Mouse (Mus musculus) erythroblast, embryonic 14.5 days (primary cell): ENCODE results near the gene Dlg2. TPM values are rescaled to one million over a fixed set of nuclear protein-coding genes. Genes with fewer than 3 reads are reported as not detected.

ENCODE experiments used
- H3K27me3 ChIP-seq: 2 replicates; pipeline ENCODE4 v1.6.1; 2012; ENCODE audit warnings: inconsistent platforms; ENCODE audit not compliant: control insufficient read depth
- H3K36me3 ChIP-seq: 2 replicates; pipeline ENCODE4 v1.6.1; 2012; ENCODE audit warnings: mild to moderate bottlenecking, inconsistent platforms; ENCODE audit not compliant: control insufficient read depth
- H3K4me1 ChIP-seq: 2 replicates; pipeline ENCODE4 v1.6.1; 2012; ENCODE audit warnings: inconsistent platforms; ENCODE audit not compliant: control insufficient read depth
- H3K4me3 ChIP-seq: replicated peaks from 2 replicates; pipeline ENCODE3; 2012; ENCODE audit warnings: moderate library complexity, mild to moderate bottlenecking, inconsistent platforms
- H3K9me3 ChIP-seq: 2 replicates; pipeline ENCODE4 v1.6.1; 2012; ENCODE audit warnings: low read length, inconsistent platforms, mixed read lengths; ENCODE audit not compliant: control insufficient read depth
- GATA1 ChIP-seq: IDR thresholded peaks from 2 replicates; pipeline ENCODE4 v1.6.1; 2012; ENCODE audit warnings: low read length, inconsistent platforms, mixed read lengths
- TAL1 ChIP-seq: IDR thresholded peaks from 3 replicates; pipeline ENCODE4 v1.6.1; 2012; ENCODE audit warnings: low read length, inconsistent platforms, mixed read lengths
- polyA plus RNA-seq: library from polyadenylated mRNA; stranded (reverse); fragments of >175 nt; gene quantifications from 2 replicates; pipeline ENCODE4 v1.2.3, GENCODE M21; 2012

The Dlg2 gene
- polyA plus RNA-seq, 1 experiment, result not detected

GRCm38 (mm10) chr7:90886396-90887006, 410.0 kb downstream of the Dlg2 start:
- H3K9me3 ChIP-seq, result no peaks in the 10 kb centered on the region
- no peak for TF ChIP-seq TAL1
- no peak for TF ChIP-seq GATA1
- H3K4me1 ChIP-seq, result no peaks in the 10 kb centered on the region
- no peaks in the 10 kb centered on the region for H3K36me3 ChIP-seq
- no peak overlapping the region for H3K4me3 ChIP-seq
- peaks cover 5% of the 10 kb centered on the region; the same call in 1 of the 2 replicates for H3K27me3 ChIP-seq

DNA sequence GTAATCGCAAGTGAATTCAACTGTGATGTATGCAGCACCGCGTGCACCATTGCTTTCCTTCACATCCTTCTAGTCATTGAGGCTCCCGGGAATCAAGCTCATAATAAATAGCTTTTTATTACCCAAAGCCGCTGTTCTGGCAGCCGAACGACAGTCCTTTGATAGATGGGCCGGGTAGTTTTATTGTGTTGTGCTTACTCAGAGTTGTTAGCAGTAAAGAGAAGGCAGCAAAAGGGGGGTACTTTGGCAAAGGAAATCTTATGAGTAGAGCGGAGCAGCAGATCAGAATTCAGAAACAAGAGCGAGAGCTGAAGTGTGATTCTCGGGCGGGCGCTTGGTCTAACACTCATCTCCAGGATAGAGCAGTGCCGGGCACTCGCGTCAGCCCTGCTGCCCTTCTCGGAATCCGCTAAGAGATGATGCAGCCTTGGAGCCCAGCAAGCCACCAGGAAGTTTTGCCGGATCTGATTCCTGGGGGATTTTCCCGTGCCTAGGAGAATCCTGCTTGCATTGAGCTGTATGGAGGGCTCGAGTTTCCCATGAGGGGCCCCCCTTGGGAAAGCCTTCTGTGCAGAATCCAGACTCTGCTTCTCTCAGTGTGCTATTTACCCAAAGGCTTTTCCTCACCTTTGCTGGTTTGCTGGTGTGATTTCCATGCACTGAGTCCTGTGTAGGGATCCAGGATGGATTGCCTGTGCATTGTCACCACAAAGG, 410.7 kb downstream of the Dlg2 start:
- Histone ChIP-seq H3K4me1 (no peaks in the 10 kb centered on the region), H3K4me3 (no peak overlapping the region), H3K9me3 (no peaks in the 10 kb centered on the region), H3K27me3 (peaks cover 5% of the 10 kb centered on the region; the same call in 1 of the 2 replicates), H3K36me3 (no peaks in the 10 kb centered on the region)
- TF ChIP-seq GATA1 (no peak), TAL1 (no peak)

DNA sequence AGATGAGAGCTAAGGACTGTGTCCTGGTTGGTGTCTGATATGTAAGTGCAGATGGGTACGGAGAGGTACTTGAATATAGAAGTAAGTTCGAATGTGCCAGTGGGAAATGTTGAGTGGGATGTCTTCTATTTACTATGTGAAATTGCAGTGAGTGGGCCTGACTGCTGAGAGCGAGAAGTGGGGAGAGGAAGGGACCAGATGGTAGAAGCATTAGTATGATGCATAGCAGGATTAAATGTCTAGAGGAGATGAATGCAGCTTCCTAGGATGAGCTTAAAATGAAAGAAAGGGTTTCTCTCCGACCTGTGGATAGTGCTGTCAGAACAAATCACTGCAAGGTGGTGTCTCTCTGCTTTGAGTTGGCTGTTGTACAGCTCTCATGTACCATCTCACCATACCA, 451.0 kb downstream of the Dlg2 start:
- H3K27me3 ChIP-seq, result no peaks in the 10 kb centered on the region
- H3K36me3 ChIP-seq, result no peaks in the 10 kb centered on the region
- H3K4me3 ChIP-seq, result no peak overlapping the region
- H3K9me3 ChIP-seq, result no peaks in the 10 kb centered on the region
- TF ChIP-seq GATA1 (no peak), TAL1 (no peak)
- H3K4me1 ChIP-seq, result no peaks in the 10 kb centered on the region

DNA sequence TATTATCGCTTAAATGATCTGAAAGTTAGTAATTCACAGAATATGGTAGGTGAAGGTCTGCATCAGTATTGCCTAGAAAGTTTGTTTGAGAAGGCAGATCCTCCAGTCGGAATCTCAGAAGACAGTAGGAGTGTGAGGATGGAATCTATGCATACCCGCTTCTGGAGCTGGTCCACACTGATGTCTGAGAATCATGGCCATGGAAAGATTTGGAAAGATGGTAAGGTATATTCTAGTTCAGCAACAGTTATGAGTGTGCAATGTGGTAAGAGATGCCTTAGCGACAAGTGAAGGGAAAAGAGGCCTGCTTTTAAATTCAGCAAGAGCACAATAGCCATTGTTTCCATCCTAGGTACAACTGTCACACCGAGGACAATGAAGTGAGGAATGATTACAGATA, 464.3 kb downstream of the Dlg2 start:
- no peaks in the 10 kb centered on the region for H3K4me1 ChIP-seq
- no peaks in the 10 kb centered on the region for H3K9me3 ChIP-seq
- no peaks in the 10 kb centered on the region for H3K27me3 ChIP-seq
- no peak overlapping the region for H3K4me3 ChIP-seq
- no peaks in the 10 kb centered on the region for H3K36me3 ChIP-seq
- TF ChIP-seq TAL1, result no peak
- TF ChIP-seq GATA1, result no peak

DNA sequence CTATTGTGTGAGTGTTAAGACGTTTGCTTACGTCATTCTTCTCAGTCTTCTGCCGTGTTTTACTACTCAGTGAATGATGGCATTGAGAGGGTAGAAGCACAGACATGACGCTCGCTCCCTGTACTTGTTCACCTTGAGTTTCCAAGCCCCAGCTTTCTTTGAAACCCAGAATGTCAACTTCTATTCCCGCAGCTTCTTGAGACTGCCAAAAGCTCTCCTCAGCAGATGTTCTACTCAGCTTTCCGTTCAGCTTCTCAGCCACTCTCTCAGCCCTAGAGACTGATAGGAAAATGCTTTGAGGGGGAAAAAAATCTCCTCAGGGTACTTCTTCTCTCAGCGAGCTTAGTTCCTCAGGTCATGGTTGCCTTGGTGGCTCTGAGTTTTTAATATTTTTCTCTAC, 470.6 kb downstream of the Dlg2 start:
- no peak for TF ChIP-seq GATA1
- TF ChIP-seq TAL1, result no peak
- Histone ChIP-seq H3K4me1 (no peaks in the 10 kb centered on the region), H3K4me3 (no peak overlapping the region), H3K36me3 (no peaks in the 10 kb centered on the region), H3K9me3 (no peaks in the 10 kb centered on the region; the same call in 1 of the 2 replicates), H3K27me3 (no peaks in the 10 kb centered on the region)

- Histone ChIP-seq H3K4me1 (no peaks in the 10 kb centered on the region), H3K9me3 (no peaks in the 10 kb centered on the region; the same call in 1 of the 2 replicates), H3K27me3 (no peaks in the 10 kb centered on the region), H3K4me3 (no peak overlapping the region), H3K36me3 (no peaks in the 10 kb centered on the region)
- TF ChIP-seq GATA1 (no peak), TAL1 (no peak)
Observed at GRCm38 (mm10) chr7:90949212-90949611, 472.7 kb downstream of the Dlg2 start.

DNA sequence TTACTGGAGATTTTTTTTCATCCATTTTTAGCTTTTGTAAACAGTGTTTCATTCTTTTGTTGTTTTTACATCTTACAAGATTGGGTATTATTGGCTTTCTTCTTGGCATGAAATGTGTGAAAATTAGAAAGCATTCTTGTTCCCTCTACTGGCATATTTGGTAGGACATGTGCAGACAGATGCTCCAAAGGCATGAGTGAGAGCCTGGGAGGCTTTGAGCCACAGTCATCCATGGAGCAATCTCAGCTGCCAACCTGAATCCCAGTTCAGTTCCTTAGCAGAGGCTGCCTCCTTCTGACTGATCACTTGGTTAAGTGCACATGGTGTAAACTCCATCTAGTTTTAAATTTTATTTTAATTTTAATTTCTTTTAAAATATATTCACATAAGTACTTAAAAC, 500.8 kb downstream of the Dlg2 start:
- no peaks in the 10 kb centered on the region for H3K9me3 ChIP-seq
- no peak for TF ChIP-seq TAL1
- TF ChIP-seq GATA1, result no peak
- H3K4me3 ChIP-seq, result no peak overlapping the region
- no peaks in the 10 kb centered on the region for H3K27me3 ChIP-seq
- H3K4me1 ChIP-seq, result no peaks in the 10 kb centered on the region
- H3K36me3 ChIP-seq, result no peaks in the 10 kb centered on the region

DNA sequence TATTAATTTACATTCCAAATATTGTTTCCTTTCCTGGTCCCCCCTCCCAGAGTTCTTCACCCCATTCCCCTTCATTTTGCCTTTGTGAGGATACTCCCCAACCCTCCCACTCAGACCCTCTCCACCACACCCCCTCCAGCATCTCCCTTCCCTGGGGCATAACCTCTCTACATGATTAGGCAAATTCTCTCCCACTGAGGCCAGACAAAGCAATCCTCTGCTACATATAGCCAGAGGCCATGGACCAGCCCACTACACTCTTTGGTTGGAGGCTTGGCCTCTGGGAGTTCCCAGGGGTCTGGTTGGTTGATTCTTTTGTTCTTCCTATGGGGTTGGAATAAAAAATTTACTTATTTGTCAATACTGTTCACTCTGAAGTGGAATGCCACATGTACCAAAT, 505.6 kb downstream of the Dlg2 start:
- Histone ChIP-seq H3K36me3 (no peaks in the 10 kb centered on the region), H3K9me3 (no peaks in the 10 kb centered on the region), H3K4me1 (no peaks in the 10 kb centered on the region), H3K4me3 (no peak overlapping the region), H3K27me3 (no peaks in the 10 kb centered on the region)
- TF ChIP-seq TAL1 (no peak), GATA1 (no peak)

DNA sequence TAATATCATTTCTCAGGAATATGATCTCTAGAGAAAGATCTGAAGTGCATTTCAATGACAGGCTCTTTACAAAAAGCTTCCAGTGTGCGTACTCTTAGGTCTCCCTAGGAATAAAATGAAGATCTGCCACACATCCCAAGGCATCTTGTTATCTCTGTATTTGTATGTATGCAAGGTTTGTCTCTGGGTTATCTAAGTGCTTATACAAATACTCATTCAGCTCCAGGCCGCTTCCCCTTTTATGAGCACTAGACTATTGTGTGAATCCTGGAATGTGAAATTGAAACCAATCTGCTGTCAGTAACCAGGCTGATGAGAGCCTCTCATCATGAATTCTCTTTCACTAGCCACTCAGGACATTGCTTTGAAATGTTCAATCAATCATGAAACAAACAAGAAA, 534.2 kb downstream of the Dlg2 start:
- no peaks in the 10 kb centered on the region for H3K9me3 ChIP-seq
- H3K36me3 ChIP-seq, result no peaks in the 10 kb centered on the region
- TF ChIP-seq GATA1, result no peak
- TF ChIP-seq TAL1, result no peak
- H3K4me1 ChIP-seq, result no peaks in the 10 kb centered on the region
- no peak overlapping the region for H3K4me3 ChIP-seq
- H3K27me3 ChIP-seq, result no peaks in the 10 kb centered on the region
